Mouse (Mus musculus) adrenal gland, adult 2 months (tissue): Measurements from ENCODE around the gene Hdac4. TPM values are rescaled to one million over a fixed set of nuclear protein-coding genes. Genes with fewer than 3 reads are reported as not detected.
A peak's percentile ranks its signal among the peaks of the same experiment; 100 is the strongest.

ENCODE experiments used
- DNase-seq: peaks from one replicate; pipeline ENCODE4 v3.0.0; 2021
- polyA plus RNA-seq: library from polyadenylated mRNA; depleted of rRNA; stranded (reverse); fragments of >200 nt; gene quantifications from 2 replicates; pipeline ENCODE4 v1.2.3, GENCODE M21; 2012
- total RNA-seq, 2 experiments: library from RNA; stranded (reverse); gene quantifications; 2 replicates each; pipeline ENCODE4 v1.2.3; 2021

The Hdac4 gene
- total and polyA plus RNA-seq, 3 experiments: 57.4 to 90.9 (median 81.4) TPM

DNA sequence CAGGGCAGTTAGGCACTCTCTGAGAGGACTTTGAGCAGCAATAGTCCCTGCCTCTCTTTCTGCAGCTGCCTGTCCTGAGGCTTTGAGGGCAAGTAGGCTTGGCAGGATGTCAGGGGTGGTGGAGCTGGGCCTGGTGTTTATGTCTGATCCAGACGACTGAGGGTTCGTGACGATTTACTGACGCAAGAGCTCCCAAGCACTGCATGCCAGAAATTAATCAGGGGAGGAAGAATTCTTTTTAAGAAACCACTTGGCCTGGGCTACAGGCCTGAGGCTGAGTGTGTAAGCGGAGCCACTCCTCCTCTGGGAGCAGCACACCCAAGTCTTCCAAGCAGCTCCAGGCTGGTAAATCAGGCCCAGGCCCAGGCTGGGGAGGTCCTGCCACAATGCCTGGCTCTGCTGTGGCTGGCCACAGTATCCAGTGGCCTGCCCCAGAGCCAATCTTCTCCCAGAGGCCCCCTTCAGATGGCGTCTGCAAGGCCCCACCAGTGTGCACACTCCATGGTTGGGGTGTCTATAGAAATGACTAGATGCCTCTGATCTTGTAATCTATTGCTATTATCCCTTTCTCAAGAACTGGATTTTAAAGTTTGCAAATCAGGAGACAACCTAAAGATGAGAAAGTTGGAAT lies 64.9 kb downstream of the Hdac4 start:
- peak; percentile 81 for DNase-seq

DNA sequence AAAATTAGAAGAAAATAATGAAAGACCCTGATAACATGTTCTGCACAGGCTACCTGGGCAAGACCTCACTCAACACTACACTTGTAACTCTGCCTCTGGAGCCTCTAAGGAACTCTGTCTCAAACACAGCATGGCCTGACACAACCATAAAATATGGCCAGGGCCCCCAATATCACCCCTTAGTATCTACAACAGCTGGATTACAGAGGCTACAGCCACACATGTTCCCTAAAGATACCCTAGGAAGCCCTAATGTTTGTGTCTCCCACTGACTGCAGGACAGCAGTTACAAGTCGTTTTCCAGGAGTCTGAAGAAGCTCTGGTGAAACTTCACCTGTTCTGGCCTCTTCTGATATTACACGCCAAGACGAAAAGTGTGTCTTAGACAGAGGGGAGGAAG lies 65.7 kb downstream of the Hdac4 start:
- no peak for DNase-seq

DNA sequence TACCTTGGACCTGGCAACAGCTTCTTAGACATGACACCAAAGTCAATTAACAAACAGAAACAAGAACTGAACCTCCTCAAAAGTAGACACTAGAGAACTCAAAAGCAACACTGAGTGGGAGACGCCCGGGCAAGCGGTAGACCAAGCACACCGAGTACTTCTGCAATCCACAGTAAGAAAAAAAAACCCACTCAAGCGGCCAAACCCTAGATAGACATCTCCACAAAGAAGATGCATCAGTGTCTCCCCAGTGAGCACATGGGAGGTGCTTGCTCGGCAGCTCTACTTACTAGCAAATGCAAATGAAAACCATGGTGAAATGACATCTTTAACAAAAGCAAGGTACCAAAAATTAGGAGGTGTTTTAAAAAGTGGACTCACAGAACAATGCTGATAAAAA lies 67.7 kb downstream of the Hdac4 start:
- no peak for DNase-seq

DNA sequence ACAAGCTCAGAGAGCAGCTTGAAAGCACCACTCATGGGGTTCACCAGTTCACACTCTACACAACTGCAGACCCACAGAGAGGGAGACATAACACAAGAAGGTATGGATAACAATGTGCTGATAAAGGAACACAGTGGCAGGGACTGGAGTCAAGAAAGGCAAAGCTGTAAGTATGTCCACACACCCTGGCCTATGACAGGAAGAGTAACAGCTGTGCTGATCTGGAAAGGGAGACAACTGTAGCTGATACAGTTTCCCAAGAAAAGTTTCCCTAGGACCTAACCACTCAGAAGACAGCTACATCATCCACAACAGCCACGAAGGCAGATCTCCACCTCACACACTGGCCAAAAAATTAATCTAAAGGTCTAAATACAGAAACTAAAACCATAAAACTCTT lies 68.1 kb downstream of the Hdac4 start:
- no peak for DNase-seq

- no peak for DNase-seq
Measured at GRCm38 (mm10) chr1:92124497-92125201, 70.8 kb downstream of the Hdac4 start.

- DNase-seq: peak; percentile 57
Measured at GRCm38 (mm10) chr1:92119303-92119702, 76.2 kb downstream of the Hdac4 start.

- no peak for DNase-seq
Measured at GRCm38 (mm10) chr1:92117597-92117996, 77.9 kb downstream of the Hdac4 start.

- no peak for DNase-seq
Measured at GRCm38 (mm10) chr1:92116169-92116568, 79.3 kb downstream of the Hdac4 start.

DNA sequence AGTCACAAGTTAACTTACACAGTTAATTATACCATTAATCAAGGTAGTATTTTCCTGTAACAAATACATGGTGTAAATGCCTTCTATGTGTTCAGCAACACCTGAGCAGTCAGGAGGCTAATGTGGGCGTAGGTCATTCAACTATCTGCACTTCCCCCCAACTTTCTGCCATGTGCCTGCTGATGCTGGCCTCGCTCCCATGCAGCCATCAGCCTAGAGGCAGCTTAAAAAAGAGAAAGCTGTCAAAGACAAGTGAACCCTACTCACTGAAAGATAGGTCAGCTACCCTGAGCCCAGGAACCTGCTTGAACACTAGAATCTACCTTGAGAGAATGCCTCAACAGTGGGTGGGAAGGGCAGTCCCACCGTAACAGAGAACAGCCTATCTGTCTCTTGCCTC lies 81.4 kb downstream of the Hdac4 start:
- no peak for DNase-seq

GRCm38 (mm10) chr1:92113243-92114009 lies 82.1 kb downstream of the Hdac4 start:
- DNase-seq: no peak

GRCm38 (mm10) chr1:92112591-92112990 lies 82.9 kb downstream of the Hdac4 start:
- no peak for DNase-seq

GRCm38 (mm10) chr1:92111551-92111950 lies 83.9 kb downstream of the Hdac4 start:
- DNase-seq: no peak

GRCm38 (mm10) chr1:92111026-92111425 lies 84.5 kb downstream of the Hdac4 start:
- DNase-seq: no peak

DNA sequence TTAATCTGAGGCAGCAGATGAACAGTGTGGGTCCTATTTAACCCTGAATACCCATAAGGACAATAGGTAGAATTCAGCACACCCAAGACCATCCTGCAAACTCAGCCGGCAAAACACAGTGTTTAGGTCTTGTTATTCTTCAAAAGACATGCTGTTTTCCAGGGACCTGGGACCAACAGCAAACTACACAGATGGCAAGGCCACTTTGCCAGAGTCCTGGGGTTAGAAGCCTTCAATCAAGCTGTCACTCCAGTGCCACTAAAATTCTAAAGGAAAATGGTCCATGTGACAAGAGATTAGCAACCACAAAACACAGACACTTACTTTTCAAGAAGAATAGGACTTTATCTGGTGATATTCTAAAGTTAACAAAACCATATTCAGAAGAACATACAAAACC lies 86.3 kb downstream of the Hdac4 start:
- no peak for DNase-seq

DNA sequence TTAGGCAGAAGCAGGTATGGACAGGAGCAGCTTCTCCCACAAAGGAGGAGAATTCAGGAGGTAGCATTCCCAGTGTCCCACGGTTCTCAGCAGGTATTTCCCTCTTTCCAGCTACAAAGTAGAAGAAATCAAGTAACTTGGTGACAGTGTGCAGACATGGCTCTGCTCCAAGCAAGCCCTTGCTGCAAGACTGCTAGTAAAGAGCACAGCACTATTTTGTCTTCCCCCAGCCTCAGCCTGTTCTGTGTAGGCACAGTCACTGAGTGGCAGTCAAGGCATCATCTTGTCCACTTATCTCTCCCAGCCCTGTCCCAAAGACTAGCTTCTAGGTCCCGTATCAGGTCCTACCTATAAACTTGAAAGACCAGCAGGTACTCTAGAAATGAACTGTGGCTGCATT lies 86.9 kb downstream of the Hdac4 start:
- no peak for DNase-seq

DNA sequence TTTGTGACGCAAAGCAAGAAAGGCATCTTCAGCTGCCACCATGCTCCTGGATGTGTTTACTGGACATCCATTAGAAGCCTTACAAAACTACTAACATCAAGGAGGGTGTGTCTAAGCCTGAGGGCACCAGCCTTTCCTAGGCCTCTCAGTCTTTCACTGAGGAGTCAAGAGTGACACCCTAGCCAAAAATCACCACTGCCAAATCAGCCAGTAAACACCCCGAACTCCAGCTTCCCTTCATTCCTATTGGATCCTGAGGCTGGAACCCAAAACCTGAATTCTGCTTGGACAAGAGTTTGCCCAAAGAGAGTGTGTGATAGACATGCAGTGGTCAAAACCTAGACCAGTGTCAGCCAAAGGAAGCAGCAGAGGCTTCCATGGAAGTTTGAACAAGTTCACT lies 87.5 kb downstream of the Hdac4 start:
- DNase-seq: no peak

DNA sequence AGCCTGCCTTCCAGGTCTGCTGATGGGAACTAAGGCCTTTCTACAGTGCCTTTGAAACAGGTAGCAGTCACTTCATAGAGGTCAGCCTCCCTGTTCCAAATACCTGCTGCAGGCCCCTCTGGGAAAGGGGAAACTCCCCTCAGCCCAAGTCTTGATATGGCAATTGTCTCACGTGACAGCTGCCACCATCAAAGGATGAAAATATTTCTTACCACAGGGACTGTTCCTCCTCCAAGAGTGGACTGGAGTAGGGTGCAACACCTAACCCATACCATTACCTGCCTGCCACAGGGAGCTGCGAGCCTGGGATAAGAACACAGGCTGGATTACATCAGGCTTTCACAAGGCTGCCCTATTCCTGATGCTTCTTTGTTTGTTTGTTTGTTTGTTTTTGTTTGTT lies 88.0 kb downstream of the Hdac4 start:
- DNase-seq: no peak

DNA sequence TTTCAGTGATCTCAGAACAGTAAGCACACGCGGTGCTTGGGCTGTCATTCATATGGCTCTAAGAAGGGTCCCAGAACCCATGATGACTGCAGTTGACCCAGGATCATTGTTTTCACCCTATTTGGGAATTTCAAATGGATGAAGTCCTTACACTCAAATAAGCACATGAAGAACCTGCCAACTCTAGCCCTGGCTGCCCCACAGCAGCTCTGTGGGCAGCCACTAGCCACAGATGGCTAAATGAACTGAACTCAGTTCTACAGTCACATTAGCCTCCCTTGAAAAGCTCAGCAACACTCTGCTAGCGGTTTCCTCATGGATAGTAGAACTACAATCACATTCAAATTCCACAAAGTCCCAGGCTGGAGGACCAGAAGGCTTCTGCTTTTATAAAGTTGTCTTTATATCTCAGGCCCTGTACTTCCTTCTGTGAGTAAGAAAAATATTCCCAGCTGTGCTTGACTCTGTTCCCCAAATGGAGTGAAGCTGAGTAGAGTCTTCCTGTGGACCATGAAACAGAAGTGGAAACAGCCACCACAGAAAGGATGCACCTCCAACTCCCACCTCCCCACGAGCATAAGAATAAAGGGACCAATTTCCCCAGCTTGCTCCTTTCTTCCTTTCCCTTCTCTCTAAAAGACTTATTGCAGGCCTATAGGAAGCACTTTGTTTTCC lies 88.9 kb downstream of the Hdac4 start:
- no peak for DNase-seq

- DNase-seq: peak; percentile 51
Measured at GRCm38 (mm10) chr1:92104718-92105117, 90.8 kb downstream of the Hdac4 start.

DNA sequence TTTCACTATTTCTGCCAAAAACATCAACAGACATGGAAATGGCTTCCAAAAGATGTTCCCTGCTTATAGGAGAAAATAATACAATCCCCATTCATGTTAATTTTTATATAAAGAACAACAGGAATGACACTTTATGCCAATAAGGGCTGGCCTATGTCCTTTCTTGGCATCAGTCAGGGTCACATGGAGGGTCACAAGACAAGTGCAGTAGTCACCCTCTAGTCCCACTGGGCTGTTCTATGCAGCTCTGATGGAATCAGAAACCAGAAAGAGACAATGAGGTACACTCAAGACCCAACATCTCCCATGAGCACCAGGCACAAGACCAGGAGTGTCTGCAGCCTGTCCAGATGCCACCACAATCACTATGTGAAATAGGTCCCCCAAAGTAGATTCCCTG lies 91.5 kb downstream of the Hdac4 start:
- no peak for DNase-seq

- peak; percentile 64 for DNase-seq
Measured at GRCm38 (mm10) chr1:92103377-92103776, 92.1 kb downstream of the Hdac4 start.

GRCm38 (mm10) chr1:92102825-92103224 lies 92.7 kb downstream of the Hdac4 start:
- DNase-seq: no peak
